Mouse (Mus musculus) naive thymus-derived CD4-positive, alpha-beta T cell, adult 2 months (primary cell): Measurements from ENCODE around the gene Pkp4.
A peak's percentile ranks its signal among the peaks of the same experiment; 100 is the strongest.

Source experiments
- DNase-seq: peaks from one replicate; pipeline ENCODE4 v3.0.0-alpha.2; 2011; ENCODE audit warnings: low read depth

The Pkp4 gene

DNA sequence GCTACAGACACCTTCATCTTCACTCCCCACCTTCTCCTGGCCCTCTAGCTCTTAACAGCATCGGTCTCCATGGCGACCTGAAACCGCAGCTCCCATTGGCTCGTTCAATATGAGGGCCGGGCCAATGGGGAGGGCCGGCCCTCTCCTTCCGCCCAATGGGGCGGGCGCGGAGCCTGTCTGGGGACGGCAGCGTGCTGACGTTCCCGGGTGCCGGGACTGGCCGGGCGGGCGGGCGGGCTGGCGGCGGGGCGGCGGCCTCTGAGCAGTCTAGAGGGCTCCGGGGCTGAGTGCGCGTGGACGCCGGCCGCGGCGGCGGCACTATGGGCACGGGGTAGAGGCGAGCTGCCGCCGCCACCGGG lies at the start of gene Pkp4, which contains the start of gene Ccdc148:
TSS of gene Pkp4 (plus strand) at position 246 of the 359 bp plus-strand sequence.
TSS of gene Ccdc148 (minus strand) at position 79 of the 359 bp plus-strand sequence.
- DNase-seq = peak; percentile 90

DNA sequence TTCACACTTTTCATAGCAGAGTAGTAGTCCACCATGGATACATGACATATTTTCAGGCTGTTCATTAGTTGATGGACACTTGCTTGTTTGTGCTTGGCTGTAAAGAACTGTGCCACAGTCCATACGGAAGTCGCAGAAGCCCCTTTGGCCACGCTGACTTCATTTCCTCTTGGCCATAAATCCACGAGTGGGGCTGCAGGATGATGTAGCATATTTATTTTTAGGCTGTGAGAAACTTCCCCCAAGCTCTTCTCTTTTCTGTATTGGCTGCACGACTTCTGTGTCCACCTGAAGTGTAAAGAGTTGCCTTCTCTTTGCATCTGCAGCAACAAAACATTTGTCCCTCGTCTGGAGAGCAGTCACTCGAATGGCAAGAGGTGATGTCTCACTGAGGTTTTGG lies 31.6 kb upstream of the Pkp4 start:
- DNase-seq = no peak

DNA sequence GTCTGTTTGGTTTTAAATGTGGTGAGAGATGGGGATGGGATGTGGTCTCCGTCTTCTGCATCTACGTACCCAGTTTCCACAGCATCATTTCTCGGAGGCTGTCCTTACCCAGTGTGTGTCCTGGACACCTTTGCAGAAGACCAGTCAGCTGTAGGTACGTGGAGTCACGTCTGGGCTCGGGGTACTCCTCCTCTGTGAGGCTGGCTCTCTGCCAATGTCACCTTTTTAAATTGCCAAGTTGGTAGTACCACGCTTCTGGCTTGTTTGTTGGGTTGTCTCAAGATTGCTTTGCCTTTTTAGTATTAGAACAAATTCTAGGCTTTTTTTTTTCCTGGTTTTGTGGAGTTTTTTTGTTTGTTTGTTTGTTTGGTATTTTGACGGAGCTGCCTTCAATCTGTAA lies 30.8 kb upstream of the Pkp4 start:
- no peak for DNase-seq

DNA sequence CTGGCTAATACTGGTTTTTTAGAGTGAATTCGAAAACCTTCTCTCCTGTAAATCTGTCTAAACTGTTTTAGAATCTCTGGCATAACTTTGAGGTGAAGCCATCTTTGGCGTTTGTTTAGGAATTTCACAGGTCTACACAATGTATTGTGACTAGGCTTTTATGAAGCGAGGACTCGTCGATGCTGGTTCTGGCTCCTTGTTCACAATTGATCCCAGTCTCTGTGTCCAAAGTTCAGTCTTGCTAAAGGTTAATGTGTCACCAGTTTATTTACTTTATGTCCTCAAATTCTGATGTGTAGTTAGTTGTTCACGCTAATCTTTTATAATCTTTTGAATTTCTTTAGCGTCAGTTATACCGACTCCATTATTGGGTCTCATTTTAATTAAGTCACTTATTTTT lies 29.6 kb upstream of the Pkp4 start:
- DNase-seq = no peak

DNA sequence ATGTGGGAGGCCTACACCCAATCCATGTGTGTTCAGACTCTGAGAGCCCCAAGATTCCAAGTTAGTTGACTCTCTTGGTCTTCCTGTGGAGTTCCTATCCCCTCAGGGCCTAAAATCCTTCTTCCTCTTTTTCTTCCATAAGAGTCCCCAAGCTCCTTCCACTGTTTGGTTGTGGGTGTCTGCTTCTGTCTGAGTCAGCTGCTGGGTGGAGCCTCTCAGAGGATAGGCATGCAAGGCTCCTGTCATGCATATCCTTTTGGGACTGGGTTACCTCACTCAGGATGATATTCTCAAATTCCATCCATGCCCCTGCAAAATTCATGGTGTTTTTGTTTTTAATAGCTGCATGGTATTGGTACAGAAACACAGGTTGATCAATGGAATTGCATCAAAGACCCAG lies 5.2 kb upstream of the Pkp4 start:
- no peak for DNase-seq

DNA sequence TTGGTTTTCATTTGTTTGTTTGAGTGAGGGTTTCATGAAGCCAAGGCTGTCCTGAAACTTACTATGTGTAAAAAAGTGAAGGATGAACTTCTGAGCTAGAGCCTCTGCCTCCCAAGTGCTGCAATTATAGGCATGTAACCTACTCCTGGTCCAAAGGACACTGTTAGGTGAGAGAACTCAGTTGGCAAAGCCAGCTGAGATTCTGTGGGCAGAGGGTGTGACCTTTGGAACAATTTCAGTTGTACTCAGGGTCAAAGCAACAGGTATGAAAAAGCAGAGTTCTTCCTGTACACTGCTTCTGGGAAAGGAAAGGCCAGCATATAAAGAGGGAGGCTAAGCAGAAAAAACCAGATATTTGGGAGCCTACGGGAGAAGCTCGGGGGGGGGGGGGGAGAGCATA lies 2.5 kb upstream of the Pkp4 start:
- DNase-seq = no peak

DNA sequence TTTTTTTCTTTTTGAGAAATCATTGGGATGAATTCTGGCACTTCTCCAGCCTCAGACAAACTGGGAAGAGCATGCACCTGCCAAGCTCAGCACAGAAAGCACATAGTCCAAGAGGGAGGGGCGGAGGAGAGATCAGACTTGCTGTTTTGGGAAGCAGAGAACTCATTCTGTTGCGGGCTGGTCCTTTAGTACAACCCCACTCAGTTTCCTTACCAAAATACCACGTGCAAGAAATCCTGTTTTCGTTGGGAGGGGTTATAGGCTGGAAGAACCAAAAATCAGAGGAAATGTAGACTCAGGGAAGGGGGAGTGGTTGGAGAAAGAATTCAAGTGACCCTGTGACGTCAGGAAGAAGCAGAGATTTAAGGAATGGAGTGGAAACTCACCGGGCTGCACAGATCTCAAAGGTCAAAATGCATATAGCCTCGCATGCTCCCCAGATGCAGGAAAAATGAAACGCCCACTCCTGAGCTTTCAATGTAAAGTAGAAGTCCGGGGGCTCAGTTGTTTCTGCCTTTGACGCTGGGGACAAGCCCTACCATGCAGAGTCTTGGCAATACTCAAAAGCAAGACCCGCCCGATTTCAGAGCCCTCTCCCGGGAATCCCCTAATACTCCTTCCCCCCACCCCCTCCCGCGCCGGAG lies 567 bp upstream of the Pkp4 start:
- DNase-seq = no peak

DNA sequence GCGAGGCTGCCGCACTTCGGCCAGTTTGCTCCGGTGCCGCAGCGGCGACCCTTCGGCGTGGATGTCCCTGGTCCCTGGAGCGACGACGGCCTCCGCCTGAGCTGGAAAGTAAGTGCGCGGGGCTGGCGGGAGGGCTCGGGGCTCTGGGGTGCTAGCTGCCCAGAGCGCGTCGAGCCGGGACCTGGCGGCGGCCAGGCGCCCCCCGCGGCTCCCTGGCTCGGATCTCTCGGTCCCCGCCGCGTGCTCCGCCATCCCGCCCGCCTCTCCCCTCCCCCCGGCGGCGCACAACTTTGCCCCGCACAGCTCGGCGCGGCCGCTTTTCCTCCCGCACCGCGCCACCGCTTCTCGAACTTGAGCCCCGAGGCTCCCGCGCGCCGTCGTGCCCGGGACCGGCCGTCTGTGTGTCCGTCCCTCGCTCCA lies 381 bp downstream of the Pkp4 start:
- no peak for DNase-seq

DNA sequence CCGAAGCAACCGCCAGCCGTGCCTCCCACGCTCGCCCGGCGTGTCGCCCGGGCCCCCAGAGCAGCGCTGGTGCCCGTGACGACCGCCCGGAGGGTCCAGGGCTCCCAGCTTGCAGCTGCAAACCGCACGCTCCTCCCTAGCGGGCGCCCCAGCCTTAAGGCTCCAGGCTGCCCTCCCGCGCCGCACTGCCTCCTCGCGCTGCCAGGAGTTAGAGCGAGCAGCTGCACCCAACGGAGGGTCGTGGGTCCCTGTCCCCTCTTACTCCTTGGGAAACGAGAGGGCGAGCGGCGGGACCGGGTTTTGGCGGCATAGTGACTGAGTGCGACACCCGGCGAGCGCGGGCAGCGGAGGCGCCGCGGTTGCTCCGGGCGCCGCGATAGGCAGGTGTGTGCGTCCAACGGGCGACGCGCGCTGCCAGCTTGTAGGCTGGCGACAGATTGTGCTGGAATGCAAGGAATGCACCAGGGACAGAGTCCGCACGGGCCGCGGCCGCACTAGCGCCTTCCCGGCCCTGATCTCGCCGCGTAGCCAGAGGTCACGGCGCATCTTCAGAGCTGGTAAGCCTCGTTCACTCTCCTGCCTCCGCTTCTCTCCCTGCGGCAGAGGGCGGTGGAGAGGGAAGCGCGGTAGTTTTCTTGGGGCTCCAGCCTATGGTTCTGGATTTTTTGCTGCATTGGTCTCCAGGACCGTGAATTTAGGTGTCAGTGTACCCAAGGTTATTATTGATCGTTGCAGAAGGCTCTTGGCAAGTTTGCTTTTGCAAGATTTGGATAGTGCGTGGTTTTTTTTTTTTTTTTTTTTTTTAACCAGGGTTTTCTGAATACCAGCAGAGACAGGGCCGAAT lies 1.0 kb downstream of the Pkp4 start:
- DNase-seq = peak; percentile 68

DNA sequence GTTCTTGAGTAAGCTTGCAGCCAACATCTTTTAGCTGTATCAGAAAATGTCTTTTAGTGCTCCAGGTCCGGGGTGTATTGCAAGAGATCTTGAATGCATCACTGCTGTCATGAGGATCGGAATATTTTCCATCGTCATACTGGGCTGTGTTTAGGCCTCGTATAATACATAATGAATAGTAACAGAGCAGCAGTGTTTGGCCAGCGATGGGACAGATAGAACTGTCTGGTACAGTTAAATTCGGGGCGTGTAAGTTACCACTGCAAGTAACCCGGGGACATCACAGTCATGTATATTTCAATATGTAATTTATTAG lies 1.6 kb downstream of the Pkp4 start:
- DNase-seq = no peak

DNA sequence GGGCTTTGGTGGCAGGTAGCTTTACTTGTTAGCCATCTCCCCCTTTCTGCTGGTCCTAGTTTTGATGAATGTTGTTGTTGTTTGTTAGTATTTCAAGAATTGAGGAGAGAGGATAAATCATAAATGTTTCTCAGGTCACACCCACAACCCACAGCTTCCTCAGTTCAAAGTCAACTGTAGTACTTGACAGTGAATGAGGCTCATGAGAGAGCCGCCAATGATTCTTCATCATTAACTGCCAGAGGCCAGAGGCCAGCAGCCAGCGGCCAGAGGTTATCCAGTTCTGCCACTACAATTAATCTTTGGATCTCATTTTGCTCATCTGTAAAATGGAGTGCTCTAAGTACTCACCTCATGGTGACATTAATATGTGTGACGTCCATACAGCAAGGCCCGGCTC lies 6.3 kb downstream of the Pkp4 start:
- peak; percentile 27 for DNase-seq

DNA sequence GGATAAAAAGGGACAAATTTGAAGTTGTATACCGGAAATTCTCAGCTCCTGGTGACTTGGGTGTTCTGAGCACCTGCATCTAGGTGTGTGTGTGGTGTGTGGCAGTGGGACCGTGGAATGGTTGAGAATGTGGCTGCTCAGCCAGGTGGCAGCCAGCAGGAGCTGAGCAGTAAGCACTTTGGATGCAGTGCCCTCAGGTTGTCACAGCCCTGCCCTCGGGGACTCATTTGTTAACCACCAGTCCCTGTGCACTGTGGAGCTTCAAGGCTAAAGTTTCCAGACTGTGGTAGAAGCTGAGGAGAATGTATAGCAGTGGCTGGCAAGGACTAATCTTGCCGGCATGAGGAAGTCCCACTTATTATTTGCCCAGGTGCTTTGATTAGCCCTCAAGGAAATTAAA lies 7.2 kb downstream of the Pkp4 start:
- DNase-seq = no peak

DNA sequence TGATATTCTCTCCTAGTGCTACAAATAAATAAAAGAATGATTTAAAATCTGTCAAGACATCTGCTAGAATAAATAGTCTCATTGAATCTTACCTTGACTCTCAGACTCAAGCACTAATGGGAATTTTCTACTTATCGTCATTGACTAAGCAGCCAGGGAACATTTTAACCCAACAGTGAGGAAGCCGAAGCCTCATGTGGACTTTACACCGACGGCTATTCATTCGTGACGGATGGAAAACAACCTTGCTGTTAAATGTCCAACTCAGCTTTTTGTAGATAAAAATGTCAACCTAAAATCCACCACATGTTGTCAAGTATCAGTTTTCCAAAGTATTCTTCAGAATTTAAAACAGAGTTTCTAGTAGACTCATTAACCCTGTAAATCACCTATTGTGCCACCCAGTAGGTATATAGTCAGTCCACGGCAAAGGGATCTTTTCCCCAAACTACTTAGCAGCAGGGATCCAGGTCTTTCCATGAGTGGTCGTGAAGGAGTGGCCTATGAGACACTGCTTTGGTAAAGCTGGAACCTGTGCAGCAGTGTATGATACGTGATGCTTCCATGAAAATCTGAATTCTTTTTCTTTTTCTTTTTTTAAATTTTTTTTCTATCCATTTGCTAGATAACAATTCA lies 9.0 kb downstream of the Pkp4 start:
- no peak for DNase-seq

DNA sequence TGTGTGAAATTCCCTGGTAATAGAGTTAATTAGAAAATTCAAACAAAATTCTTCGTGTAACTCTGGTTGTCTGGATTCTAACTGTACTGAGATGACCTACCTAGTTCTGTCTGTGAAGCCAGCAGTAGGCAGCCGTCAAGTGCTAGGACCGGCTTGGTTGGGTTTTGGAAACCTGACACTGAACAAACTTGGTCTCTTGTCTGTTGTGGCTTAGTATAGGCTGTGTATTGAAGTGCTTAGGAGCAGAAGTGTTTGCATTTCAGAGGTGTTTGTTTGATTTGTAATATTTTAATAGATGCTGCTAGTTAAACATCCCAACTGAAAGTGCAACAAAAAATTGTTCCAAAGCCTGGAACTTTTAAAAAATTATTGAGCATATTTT lies 9.5 kb downstream of the Pkp4 start:
- DNase-seq = no peak

DNA sequence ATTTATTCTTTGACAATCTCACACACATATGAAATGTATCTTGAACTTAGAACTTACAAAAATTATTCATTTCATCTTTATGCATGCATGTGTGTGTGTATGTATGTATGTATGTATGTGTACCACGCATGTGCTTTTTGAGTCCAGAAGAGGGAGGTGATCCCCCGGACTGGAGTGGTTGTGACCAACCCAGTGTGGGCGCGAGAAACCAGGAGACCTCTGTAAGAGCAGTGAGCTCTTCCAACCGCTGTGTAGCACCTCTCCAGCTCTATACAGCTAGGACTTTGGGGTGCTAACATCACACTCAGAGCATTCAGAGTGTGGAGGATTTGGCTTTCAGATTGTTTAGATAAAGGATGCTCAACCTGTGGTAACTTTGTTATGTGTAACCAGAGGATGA lies 9.9 kb downstream of the Pkp4 start:
- no peak for DNase-seq

DNA sequence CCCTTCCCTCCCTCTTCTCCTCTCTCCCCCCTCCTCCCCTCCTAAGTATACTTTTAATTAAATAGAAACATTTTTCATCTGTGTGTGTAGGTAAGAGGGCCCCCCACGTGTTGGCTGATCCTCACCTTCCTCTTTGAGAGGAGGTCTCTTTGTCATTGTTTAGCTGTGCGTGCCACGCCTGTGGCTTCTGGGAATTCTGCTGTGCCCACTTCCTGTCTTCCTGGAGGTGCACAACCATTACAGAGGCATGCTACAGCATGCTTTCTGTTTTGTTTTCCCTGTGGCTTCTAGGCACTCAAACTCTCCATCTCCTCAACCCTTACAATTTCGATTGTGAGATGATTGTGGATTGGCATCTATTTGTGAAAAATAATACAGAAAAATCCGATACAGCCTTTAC lies 10.9 kb downstream of the Pkp4 start:
- no peak for DNase-seq

DNA sequence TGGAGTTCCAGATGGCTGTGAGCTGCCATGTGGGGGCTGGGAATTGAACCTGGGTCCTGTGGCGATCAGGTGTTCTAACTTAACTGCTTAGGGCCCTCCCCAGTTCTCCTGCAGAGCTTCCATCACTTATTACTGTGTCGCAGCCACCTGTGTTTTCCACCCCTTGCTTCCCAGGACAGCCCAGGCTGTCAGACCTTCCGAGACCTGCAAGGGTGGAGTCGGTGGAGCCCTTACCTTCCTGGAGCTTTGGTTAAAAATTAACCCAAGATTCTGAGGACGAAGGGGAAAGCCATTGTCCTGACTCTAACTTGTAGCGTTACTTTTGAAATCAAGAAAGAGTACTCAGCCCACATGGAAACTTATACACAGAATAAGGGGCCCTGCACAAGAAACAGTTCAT lies 15.3 kb downstream of the Pkp4 start:
- DNase-seq = no peak

DNA sequence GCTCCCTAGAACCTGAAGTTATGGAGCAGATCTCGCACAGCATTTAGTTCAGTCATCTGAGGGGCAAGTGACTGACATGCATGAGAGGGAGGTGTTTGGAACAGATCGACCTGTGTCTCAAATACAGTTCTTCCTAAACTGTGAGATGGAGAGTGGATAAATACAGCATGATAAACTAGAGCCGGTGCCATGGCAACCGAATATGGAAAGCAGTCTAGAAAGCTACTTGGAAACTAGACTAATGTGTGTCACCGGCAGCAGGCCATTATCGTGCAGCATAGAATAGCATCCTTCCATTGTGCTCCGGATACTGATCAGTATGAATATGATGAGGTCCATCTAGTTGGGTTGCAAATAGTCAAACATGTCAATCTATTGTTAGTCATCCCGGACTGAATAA lies 17.5 kb downstream of the Pkp4 start:
- DNase-seq = no peak

DNA sequence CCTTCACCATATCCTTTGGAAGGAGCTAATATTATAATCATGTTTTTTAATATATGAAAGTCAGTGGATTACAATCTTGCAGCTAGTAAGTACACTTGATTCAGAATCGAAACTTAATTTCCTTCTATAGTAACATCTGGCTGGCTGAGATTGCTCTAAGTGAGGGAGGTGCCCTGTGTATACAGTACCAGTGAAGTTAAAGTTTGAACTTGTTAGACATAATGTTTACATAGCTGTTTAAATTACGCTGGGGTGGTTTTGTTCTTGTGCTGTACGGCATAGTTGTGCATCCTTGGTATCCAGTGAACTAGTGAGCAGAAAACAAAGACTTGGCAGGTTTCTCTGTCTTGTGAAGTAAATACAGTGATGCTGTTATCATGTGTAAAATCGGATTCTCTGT lies 18.3 kb downstream of the Pkp4 start:
- no peak for DNase-seq

DNA sequence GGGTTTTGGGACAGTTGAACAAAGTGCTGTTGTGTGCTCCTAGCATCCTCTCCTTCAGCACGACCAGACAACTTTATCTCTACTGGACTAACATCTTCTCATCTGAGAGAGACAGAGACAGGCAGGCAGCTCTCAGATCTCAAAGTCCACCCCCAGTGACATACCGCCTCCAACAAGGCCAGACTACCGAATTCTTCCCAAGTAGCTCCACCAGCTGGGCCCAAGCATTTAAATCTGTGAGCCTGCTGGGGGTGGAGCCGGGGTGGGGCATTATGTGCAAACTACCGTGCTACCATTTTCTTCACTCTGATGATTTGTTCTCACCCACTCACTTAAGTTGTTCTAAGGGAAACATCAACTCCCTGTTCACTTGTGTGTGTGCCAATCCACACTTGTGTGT lies 18.8 kb downstream of the Pkp4 start:
- DNase-seq = no peak

DNA sequence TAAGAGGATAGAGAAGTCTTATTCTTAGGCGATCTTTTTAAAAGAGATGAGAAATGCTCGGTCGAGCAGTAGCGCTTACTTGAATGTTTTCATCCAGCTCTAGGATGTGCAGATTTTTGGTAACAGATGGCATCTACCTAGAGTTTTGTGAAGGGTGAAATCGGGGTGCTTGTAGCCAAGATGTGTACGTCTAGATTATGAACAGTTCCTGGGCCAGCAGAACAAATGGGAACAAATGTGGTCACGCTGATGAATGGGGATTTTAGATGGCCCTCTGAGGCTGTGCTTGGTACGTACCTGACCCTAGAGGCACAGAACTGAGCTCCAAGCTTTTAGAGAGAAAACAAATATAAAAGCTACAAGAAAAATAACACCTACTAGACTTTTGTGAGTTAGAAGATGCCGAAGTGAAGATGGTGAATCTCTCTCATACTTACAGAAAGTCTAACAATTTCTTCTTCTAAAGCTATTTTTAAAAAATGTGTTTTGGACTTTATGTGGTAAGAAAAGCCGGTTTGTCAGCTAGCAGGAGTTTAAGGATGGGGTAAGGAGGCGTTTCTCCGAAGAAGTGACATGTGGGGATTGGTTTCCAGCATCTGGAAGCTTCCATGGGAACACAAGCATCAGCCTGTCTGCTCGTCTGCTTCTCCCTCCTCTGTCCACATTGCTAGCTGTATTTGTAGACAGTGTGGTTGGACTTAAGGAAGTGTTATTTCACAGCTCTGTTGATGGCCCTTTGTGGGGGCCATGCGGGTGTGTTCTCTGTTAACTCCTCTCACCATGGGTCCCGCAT lies 20.9 kb downstream of the Pkp4 start:
- DNase-seq = no peak

DNA sequence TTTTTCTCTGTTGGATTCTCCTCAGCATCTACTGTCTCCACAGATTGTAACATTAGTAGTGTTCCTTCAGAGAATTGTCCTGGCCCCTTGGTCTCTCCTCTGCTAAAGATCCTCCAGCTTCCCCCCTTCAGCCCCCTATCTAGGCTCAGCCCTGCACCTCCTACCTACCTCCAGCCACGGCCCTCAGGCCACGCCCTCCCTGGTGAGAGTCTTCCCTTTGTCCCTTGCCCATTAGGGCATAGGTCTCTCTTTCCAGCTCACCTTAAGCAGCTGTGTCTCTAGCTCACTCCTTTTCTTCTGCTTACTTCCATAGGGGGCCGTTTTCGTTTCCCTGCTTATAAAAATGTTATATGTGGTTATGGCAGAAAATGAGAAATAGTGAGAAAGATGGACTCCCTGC lies 22.9 kb downstream of the Pkp4 start:
- no peak for DNase-seq
